Mouse (Mus musculus) left cerebral cortex, postnatal 25 days (tissue): ENCODE results near the gene Lrrc74a. TPM values are rescaled to one million over a fixed set of nuclear protein-coding genes. Genes with fewer than 3 reads are reported as not detected.

Source experiments
- DNase-seq, 2 experiments: peaks; one replicate each; pipeline ENCODE4 v3.0.0; 2022; ENCODE audit warnings: low spot score in 2 of 2, mixed read lengths in 1 of 2
- intact Hi-C: fragments of 180-260 bp; cut with DNase I; formaldehyde crosslinking; loops from one replicate; pipeline ENCODE4 v1.15.1; 2025
- total RNA-seq, 2 experiments: library from RNA; stranded (reverse); gene quantifications; 2 replicates each; pipeline ENCODE4 v1.2.3; 2021

Lrrc74a gene
- total RNA-seq, 2 experiments from 2014 or later = not detected

GRCm38 (mm10) chr12:86799786-86800185 lies 65.6 kb downstream of the Lrrc74a start:
- intact Hi-C loops = loop anchor here (2.0 kb wide), 1 partner anchor 147 kb away; the partner anchor contains the start of gene Cipc

DNA sequence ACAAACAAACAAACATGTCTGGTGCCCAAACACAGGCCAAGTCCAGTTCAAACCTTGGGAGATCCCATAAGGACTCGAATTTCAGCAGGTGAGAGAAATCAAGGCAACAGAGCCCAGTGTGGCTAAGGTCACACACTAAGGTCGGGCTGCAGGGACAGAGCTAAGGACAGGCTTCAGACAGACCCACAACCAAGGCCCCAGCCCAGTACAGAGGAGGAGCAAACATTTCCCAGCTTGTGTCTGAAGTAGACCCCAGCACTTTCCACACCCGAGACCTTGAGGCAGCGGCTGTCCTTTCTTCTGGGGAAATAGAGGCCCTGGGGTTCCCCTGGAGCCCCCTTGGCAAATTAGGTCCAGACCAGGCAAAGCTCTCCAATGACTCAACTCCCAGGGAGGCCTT lies 66.2 kb downstream of the Lrrc74a start:
- intact Hi-C loops = loop anchor here (2.0 kb wide), 1 partner anchor 146 kb away; the partner anchor contains the start of gene Cipc
- no peak for DNase-seq

More at GRCm38 (mm10) chr12:86799786-86800185, 65.6 kb downstream of the Lrrc74a start:
- no peak for DNase-seq

- intact Hi-C loops = loop anchor here (1.0 to 2.0 kb wide), 4 partner anchors 24 to 146 kb away; partner anchors contain the start of genes Cipc and Irf2bpl
- no peak for DNase-seq
Observed at GRCm38 (mm10) chr12:86800765-86801147, 66.6 kb downstream of the Lrrc74a start.

GRCm38 (mm10) chr12:86801148-86802004 lies 67.2 kb downstream of the Lrrc74a start:
- intact Hi-C loops = loop anchor here (1.0 to 2.0 kb wide), 4 partner anchors 23 to 145 kb away; partner anchors contain the start of genes Cipc and Irf2bpl
- peak; percentile 92 to 95 for DNase-seq

DNA sequence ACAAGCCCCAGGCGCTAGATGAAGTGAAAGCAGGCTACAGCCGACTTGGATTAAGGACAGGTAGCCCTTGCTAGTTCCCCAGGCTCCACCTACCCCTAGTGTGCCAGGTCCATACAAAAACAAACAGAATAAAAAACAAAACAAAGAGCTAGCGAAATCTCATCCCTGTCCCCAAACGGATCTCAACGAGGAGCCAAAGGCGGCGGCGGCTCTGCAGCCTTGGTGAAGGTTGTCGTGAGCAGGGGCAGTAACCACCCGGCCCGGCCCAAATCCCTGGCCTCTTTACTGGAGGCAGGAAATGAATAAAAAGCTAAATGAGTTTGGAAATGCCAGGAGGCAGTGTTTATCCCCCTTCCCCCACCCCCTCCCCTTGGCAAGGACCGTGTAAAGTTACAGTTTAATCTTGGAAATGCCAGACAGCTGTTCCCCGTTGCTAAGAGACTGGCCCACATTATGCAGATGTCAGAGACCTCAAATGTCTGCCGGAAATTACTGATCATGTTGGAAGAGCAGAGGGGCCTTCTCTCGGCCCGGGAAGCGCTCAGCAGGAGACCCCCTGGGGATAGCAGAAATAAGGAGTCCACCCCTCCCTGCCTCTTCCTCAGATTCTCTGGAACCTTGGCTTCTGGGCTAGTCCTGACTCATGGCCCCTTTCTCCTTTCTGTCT lies 68.0 kb downstream of the Lrrc74a start:
- intact Hi-C loops = no loop called here
- peak in 1 of 2 experiments; percentile 82 for DNase-seq

DNA sequence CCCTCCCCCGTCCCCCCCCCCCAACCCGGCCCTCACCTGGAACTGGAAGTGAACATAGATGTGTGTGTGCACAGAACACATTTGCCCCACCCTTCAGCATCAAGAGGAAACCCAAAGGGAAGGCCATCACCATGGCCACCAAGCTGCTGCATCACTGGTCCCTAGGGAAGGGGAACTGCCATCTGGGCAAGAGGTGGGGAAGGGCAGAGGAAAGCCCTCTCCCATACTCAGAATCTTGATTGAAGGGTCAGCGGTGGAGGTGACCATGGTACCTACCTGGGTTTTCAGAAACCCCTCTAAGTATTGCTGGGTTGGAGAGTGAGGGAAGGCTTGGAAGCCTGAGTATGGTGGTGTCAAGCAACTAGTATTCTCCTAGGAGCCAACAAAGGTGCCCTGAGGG lies 68.7 kb downstream of the Lrrc74a start:
- intact Hi-C loops = no loop called here
- DNase-seq = no peak

- DNase-seq = no peak
- intact Hi-C loops = no loop called here
Observed at GRCm38 (mm10) chr12:86803651-86804307, 69.6 kb downstream of the Lrrc74a start.

- DNase-seq = no peak
- intact Hi-C loops = no loop called here
Observed at GRCm38 (mm10) chr12:86804308-86804700, 70.1 kb downstream of the Lrrc74a start.

DNA sequence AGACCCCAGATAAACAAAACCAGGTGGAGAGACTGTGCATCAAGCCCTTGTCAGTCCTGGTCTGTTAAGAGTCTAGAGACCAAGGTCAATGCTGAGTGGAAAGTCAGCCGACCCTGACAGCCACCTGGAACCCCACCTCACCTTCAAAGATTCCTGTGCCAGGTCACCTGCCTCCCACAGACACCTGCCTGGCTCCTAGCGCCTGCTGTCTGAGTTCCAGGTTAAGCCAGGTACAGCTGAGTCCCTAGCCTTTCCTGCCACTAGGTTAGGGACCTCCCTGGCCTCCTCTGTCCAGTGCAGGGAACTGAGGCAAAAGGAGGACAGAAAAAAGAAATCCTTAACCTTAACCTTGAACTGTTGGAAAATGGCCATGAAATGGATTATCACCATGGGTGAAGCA lies 70.7 kb downstream of the Lrrc74a start:
- DNase-seq = no peak
- intact Hi-C loops = no loop called here

DNA sequence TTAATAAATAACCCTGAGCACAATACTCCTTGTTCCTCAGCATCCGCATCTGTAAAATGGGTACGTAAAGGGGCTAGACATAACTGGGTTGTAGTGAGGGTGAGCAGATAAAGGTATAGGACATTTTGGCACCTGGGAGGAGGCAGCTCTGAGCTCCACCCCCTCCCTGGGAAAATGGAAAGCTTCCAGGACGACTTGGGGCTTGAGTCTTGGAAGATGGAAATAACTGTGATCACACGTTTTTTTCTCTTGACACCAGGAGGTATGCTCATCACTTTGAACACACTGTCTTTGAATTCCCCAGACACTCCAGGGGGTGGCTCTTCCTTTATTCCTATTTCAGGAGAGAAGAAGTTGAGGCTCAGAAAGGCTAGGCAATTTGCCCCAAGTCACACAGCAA lies 71.1 kb downstream of the Lrrc74a start:
- peak in 1 of 2 experiments; percentile 63 for DNase-seq
- intact Hi-C loops = no loop called here

GRCm38 (mm10) chr12:86806031-86806922 lies 72.1 kb downstream of the Lrrc74a start:
- peak; percentile 77 to 83 for DNase-seq
- intact Hi-C loops = no loop called here

DNA sequence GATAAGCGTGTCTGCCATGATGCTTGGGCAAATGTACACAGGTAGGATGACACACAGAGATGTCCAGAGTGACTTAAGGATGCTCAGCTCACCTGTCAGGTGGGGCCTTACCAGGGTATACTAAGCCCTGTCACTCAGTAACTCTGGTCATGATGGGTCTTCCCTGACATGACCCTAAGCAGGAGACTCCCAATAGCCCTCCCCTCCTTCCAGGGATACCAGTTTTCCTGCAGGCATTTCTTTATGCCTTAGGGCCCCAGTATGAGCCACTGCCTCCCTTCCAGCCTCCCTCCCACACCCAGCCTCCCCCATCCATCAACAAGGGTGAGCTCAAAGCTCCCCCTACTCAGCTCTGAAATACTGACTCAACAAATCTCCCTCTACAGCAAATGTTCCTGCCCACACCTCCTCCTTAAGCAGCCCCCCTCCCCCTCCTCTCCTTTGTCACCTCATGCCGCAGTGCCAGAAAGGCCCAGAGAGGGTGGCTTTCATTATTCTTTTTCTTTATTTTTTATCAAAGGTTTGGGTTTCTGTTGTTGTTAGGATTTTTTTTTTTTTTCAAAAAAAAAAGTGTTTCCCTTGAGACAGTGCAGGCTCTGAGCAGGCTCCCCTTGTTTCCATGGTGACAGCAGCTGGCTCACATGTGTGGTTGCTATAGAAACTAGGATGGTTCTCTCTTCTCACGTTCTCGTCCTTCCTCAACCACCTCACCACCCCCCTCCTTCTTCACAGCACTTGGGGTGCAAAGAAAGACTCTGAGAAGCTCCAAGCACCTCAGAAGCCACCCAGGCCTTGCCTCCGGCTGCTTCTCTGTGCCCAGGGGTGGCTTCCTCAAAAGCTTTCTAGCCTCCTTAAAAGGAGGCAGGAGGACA lies 73.0 kb downstream of the Lrrc74a start:
- intact Hi-C loops = no loop called here
- DNase-seq = peak; percentile 82 to 96

GRCm38 (mm10) chr12:86807795-86808128 lies 73.6 kb downstream of the Lrrc74a start:
- DNase-seq = no peak
- intact Hi-C loops = no loop called here

DNA sequence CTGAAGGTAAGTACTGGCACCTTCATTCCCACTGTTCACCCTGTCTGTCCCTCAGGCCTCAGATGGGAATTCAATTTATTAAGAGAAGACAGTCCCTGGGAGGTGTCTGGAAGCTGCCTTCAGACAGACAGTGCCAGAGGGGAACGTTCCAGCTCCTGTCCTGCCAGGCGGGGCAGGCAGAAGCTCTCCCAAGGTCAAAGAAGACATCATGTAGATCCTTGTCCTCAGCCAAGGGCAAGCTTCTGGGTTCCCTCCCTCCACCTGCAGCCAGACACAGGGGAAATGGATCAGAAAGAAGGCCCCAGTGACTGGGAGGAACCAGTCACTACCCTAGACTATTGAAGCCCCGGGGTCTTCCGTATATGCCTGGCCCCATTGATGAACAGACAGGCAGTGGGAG lies 74.7 kb downstream of the Lrrc74a start:
- no peak for DNase-seq
- intact Hi-C loops = no loop called here

DNA sequence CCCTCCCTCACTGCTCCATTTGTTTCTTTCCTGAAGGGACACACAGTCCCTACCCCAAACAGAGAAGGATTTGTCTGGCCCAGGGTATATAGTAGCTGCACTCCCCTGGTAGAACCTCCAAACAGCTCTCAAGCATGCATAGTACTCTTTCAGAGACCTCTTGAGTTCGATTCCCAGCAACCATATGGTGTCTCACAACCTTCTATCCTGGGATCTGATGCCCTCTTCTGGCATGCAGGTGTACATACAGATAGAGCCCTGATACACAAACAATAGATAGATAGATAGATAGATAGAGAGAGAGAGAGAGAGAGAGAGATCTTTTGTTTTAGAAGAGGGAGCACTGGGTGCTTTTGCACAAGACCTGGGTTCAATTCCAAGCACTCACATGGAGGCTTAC lies 75.9 kb downstream of the Lrrc74a start:
- DNase-seq = no peak
- intact Hi-C loops = no loop called here

- intact Hi-C loops = no loop called here
- DNase-seq = peak; percentile 63 to 80
Observed at GRCm38 (mm10) chr12:86810725-86811444, 76.7 kb downstream of the Lrrc74a start.

DNA sequence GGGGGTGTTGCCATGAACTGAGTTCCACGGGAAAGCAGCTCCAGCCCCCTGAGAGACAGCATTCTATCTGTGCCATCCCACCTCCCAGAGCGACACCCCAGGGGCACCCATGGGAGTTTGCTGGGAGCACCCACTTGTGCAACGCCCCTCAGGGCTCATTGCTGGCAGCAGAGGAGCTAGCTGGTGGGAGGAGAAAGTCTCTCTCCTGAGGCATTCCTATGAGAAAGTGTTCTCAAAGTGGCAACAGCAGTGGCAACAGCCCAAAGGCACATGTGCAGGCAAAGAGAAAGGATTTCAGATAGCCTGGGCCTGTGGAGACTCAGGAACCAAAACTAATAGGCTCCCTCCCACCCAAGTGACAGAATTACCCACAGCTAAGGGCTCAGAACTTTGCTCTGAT lies 78.6 kb downstream of the Lrrc74a start:
- peak; percentile 61 to 90 for DNase-seq
- intact Hi-C loops = no loop called here
